Mouse (Mus musculus) hindlimb bud, embryonic 11.5 days (tissue): Measurements from ENCODE around the gene Pnrc2.

Experiments used
- DNase-seq: peaks from one replicate; pipeline ENCODE4 v3.0.0-alpha.2; 2012; ENCODE audit warnings: low read depth, low spot score; ENCODE audit errors: extremely low spot score

Pnrc2 gene

DNA sequence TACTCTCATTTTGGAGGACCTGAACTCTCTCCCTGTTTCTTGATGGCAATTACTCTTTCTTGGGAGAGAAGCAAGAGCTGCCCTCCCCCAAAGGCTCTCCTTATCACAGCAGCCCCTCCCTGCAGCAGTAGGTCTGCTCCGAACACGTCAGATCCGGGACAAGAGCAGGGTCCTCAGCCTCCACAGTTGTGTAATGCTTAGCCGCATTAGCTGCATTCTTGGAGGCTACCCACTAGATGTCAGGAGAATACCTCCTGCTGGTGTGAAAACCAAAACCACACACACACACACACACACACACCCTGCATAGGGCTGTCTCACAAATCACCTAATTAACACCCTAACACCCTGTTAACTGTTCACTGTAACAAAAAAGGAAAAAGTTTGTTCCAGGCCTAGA, 19.2 kb upstream of the Pnrc2 start:
- DNase-seq: no peak

DNA sequence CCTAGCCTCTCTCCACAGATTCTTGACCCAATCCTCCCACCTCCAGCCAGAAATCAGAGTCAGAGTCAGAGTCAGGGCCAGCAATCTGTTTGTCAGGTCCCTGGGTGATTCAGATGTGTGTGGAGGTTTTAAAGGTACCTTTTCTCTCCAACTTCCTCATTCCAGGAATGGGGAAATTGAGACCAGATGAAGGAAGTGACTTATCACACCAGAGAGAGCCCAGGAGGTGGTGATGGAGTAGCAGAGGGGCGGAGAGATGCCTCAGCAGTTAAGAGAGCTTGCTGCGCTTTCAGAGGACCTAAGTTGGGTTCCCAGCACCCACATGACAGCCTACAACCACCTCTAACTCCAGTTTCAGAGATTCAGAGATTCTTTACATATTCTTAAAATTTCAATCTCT, 17.9 kb upstream of the Pnrc2 start:
- DNase-seq: no peak

DNA sequence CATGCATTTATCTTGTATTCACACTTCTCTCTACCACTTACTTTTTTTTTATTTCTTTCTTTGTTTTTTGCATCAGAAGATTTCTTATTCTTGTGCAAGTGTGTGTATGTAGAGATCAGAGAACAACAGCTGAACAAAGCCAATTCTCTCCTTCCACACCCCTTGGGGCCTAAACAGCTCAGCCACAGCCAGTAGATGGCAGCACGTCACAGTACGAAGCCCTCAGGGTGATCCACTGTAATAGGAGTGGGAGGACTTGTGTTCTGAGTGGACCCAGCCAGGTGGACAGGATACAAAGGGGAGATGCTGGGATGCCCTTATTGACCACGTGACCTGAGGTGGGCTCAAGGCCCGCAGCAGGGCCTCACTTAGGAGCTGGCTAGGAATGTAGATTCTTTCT, 16.2 kb upstream of the Pnrc2 start:
- no peak for DNase-seq

DNA sequence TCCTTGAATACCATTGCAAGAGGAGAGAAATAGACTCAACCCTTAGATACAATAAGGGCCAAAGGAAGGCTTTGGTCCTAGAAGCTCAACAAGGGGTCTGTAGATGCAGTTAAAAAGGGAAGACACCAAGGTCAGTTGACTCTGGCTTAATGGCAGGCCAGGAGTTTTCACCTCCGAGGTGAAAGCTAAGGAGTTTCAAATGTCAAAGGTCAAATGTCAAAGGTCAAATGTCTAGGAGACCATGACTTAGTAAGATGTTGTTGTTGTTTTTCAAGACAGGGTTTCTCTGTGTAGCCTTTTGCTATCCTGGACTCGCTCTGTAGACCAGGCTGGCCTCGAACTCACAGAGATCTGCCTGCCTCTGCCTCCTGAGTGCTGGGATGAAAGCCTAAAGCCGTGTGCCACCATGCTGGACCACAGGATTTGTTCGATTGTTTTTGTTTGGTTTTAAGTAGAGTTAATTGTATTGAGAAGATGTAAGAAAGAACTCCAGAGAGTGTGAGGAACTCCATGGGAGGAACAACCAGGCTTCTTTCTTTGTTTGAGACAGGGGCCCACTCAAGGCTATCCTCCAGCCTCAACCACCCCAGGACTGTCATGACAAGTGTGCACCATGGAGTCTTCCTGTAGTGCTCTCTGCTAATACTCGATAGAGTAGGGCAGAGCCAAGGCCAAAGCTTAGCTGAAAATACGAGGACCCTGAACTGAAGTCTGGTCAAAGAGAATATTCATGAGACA, 15.7 kb upstream of the Pnrc2 start:
- DNase-seq: no peak

DNA sequence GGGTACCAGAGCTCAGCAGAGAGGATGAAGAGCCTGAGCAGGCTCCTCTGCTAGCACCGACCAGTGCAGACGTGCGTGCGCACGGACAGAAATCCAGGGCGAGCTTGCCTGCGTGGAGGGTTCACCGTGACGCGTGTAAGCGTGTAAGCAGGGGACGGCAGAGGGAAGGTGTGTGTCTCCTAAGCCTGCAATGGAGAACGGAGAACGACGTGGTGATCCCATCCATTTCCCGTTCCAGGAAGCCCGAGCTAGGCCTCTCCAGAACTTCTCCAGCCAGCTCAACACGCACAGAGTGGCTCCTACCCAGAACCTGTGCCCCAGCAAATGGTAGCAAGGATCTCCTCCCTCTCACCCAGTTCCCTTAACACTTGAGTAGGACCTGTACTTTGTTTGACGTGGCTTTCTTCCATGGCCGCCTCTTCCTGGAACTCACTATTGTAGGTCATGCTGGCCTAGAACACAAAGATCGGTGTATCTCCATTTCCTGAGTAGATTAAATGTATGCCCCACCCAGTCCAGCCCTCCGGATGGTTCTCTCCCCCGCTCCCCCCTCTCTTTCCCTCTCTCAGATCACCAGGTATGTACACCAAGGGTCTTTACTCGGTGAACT, 14.9 kb upstream of the Pnrc2 start:
- no peak for DNase-seq

DNA sequence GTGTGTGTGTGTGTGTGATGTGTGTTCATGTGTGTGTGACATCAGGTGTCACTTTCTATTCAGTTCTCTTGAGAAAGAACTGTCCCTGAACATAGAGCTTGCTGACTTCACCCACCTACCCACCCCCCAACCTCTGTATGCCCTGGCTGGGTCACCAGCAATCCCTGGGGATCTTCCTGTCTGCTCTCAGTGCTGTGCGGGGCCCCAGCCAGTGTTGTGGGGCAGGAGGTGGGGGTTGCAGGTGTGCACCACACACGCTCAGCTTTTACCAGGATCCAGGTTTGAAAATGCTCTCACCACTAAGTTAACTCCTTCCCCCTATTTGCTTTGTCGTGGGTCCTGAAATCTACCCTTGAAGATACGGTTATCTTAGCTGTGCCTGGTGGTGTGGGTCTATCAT, 12.5 kb upstream of the Pnrc2 start:
- DNase-seq: no peak

DNA sequence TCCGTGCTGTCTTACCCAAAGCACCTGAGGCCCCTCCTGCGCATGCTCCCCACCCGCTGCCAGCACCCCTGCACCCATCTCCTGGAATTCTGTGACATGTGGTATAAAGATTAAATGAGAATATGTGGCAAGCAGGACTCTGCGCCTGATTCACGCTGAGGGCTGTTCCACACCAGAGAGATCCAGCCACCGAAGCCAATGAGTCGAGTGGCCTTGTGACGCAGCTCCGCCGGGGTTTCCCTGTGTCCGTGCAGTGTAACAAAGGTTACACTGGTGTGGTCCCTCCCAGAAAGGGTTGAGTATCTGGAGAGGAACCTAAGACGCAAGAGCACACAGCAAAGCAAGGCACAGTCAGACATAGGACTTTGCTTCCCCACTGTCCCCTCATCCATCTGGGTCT, 12.0 kb upstream of the Pnrc2 start:
- DNase-seq: no peak

DNA sequence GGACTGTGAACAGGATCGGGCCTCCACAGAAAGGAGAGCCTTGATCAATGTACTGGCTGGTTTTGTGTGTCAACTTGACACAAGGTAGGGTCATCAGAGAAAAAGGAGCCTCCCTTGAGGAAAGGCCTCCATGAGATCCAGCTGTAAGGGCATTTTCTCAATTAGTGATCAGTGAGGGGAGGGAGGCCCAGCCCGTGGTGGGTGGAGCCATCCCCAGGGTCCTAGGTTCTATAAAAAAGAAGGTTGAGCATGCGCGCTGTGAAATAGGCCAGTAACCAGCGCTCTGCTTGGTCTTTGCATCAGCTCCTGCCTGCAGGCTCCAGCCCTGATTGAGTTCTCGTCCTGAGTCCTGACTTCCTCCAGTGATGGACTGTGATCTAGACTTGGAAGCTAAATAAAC, 10.9 kb upstream of the Pnrc2 start:
- DNase-seq: no peak

DNA sequence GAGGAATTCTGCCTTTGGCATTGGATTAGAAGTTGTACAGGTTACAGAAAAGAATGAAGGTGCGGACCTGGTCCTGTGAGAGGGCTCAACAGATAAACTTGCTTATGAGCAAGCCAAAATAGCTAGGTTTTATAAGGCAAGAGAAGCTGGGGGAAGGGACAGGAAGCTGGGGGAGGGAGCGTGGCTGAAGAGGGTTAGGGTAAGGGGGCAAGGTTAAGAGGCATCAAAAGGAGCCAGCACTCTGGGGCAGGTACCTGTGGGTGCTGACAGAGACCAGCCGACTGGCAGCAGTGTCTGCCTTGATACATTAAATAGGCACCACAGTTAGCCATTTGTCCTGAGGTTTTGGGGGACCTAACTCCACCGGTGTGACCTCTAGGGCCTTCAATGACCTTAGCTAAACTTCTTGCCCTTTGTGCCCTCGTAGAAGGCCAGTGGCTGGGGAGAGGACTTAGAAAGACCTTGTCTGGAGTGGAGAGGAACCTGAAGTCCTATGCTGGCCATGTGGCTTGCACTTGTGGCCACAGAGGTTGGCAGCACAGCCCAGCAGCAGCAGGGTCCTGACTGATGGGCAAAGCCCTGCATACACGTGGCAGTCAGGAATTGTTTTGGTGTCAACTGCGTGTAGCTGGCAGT, 10.3 kb upstream of the Pnrc2 start:
- no peak for DNase-seq

DNA sequence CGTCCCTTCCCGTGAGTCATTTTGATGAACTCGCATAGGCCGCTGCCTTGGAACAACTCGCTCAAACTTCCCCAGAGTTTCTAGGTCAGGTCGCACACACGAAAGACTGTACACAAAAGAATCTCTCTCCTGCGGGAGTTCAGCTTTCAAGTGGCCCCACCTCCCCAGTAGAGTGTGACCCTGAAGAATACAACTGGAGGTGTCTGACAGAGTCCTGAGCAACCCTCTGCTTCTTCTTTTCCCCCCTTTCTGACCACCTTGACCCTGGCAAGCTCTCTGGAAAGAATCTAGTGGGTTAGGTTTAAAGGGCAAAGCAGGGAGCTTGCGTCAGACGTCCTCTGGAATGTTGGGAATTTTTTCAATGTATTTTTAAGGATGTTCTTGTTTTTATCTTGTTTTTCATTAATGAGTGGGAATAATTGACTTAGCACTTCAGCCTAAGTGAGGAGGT, 9.8 kb upstream of the Pnrc2 start:
- DNase-seq: no peak

DNA sequence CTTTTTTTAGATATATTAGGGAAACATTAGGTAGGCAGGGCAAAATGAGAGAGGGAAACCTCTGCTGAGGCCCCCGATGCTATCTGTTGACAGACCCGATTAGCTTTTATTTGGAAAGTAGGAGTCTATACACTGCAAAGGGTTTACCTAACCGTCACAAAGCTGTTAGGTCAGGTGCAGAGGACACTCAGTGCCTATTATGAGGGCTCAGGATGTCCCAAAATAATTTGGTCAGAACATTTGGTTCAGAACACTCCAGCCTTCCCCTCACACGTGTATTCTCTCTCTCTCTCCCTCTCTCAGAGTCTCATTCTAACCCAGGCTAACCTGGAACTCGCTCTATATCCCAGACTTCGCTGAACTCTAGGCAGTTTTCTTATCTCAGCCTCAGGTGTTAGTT, 8.4 kb upstream of the Pnrc2 start:
- DNase-seq: no peak

DNA sequence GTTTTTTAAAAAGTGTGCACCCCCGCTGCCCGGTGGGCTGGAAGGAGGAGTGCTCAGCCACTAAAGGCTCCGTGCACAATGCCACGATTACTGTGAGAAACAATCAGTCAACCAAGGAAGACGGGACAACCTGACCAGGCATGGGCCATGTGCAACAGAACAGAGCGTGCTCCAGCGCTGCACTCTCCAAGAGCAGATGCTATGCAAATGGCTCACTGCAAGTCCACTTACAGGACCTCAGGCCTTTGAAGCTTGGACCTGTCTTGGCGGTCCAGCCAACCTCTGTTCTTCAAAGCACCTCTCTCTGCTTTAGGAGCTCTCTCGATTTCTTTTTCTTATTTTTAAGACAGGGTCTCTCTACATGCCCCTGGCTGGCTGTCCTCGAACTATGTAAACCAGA, 6.9 kb upstream of the Pnrc2 start:
- no peak for DNase-seq

DNA sequence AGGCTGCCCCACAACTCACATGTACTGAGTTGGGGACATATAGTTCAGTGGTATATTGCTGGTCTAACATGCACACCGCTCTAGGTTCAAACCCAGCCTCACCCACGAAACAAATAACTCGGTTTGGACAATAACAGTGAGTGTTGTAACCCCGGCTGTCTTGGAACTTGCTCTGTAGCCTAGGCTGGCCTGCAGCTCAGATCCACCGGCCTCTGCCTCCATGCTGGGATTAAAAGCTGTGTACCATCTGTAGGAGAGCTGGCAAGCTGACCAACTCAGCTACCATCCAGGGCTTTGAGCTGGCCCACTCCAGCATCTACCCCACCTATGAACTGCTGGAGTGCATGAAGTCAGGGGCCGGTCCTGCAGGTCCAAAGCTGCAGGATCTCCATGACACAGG, 6.4 kb upstream of the Pnrc2 start:
- DNase-seq: no peak

DNA sequence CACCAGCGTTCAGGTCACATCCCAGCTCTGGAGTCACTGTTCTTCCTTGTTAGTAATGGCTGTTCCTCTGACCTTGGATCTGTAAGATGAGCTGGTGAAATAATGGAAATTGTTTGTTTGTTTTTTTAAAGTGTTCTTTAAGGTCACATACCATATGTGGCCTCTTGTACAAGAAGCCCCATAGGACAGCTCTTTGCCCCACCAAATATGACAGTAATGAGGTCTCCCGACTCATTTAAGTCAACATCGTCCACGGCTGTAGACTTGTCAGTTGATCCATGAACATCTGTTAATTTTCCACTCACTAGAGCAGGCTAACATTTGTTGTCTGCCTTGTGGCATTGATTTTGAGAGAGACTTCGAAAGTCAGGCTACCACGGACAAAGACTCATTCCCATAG, 5.4 kb upstream of the Pnrc2 start:
- DNase-seq: no peak

DNA sequence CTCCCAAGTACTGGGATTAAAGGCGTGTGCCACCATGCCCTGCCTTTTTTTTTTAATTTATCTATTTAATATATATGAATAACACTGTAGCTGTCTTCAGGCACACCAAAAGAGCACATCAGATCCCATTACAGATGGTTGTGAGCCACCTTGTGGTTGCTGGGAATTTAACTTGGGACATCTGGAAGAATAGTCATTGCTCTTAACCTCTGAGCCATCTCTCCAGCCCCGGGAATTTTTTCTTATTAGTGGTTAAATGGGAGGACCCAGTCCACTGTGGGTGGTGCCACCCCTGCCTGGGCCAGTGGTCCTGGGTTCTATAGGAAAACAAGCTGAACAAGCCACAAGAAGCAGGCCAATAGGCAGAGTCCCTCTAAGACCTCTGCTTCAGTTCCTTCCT, 4.1 kb upstream of the Pnrc2 start:
- no peak for DNase-seq

DNA sequence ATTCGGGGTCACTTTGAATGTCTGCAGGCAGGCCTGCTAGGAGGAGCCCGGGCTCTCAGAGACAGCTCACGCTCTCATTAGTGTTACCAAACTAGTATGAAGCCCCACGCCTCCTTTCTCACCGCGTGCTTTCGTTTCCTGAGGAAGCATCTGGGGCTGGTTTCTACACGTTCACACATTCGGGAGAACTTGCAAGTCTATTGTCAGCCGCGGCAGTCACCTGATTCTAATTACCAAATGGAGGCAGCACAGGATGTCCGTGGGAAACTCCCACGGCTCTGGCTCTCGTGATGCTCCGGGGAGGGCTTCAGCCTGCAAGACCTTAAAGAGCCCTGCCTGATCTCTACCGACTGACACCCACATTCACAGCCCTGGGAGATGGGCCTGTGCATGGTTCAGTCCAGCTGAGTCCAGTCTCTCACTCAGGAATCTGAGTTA, 3.0 kb upstream of the Pnrc2 start:
- DNase-seq: no peak

DNA sequence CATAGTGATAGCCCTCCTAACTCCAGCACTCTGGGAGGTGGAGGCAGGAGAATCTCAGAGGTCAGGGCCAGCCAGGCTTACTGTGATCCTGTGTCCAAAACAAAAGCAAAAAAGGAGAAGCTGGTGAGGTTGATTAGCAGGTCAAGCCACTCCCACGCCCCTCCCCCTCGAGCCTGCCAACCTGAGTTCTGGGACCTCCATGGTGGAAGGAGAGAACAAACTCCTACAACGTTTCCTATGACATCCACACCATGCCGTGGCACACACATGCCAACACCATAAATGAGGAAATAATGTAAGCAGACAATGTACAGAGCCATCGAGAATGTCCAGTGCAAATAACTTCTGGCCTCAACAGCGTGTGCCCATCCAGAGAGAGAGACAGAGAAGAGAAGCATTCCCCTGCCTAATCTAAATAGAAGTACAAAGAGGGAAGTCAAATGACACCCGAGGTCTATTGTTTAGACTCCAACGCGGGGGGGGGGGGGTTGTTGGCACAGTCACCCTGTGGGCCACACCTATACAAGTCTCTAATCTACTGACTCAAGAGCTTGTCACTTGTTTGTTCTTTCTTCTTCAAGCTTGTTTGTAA, 2.4 kb upstream of the Pnrc2 start:
- DNase-seq: no peak

DNA sequence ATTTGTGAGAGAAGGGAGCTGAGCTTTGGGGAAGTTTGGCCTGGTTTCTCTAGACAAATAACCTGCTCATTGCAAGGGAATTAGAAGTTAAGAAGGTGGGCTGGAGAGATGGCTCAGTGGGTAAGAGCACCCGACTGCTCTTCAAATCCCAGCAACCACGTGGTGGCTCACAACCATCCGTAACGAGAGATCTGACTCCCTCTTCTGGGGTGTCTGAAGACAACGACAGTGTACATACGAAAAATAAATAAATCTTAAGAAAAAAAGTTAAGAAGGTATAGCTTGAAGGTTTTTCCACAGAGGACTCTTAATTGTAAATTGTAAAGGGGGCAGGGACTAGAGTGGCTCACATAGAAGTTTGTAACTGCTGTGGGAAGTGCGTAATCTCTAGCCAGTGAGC, 1.9 kb upstream of the Pnrc2 start:
- DNase-seq: no peak

DNA sequence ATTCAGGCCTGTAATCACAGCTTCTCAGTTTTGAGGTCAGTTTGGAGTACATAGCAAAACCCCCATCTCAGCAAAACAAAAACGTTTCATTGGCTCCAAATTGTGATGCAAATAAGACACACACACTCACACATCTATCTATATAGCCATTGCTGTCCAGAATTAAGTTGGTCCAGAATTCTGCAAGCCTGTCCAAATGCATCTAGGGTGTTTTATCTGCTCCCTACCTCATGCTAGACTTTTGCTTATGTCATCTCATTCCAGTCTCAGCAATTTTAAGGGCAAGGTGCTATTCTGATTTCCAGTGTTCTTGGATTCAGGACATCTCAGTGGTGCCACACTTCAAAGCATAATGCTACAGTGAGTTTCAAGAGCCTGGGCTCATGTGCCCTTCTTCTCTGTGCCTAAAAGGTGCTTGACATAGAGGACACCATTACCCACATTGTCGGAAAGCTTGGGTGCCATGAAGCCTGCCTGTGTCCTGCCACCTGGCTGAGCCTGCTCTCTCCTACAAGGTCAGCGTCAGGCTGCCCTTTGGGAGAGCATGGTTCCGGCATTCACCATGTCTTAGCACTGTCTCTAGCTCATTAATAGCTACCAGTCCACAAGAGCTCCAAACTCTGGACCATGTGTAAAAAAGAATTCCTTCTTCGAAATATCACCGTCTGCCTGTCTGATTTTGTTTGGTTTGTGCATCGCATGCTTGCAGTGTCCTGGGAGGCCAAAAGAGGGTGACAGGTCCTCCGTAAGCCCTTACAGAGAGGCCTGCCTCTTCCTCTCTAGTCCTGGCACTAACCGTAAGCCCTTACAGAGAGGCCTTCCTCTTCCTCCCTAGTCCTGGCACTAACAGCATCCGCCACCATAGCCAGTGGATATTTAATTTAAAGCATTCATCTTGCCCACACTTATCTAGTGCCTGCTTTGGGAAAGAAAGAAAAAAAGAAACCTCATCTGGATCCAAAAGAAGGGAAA, 1.2 kb upstream of the Pnrc2 start:
- DNase-seq: no peak

DNA sequence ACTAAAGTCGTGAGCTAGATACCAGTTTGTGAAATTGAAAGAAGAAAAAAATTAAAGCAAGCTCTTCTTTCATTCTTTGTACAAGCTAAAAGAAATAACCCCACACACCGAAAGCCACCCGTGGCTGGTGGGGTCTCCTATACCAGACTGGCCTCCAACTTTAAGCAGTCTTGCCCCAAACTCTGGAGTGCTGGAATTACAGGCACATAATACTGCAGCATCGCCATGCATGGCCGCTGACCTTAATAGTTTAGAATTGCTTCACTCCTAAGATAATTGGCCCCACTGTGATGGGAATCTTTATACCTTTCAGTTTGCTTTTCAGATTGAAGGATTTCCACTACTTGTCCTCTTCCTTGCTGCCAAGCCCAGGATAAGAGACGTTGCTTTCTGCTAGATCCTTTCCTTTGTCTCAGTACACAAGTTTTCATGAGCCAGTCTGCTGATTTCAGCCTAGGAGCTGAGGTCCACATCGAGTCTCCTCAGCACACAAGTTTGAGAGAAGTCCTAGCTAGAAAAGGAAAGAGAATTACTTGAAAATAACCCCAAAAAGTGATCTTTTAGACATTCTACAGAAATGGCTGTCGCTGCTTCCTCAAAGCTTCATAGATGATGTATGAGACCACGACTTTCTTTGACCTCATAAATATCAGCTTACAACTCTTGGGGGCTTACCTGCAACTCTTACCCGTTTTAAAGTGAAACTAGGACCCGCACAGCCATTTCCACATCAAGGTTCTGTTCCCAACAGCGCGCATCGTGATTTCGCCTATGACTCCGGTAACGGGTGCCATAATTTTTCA, 860 bp downstream of the Pnrc2 start:
- no peak for DNase-seq
